Mouse (Mus musculus) stomach, postnatal 0 days (tissue): ENCODE data around the gene Gm38431.

ENCODE experiments used
- CTCF ChIP-seq: IDR thresholded peaks from 2 replicates; pipeline ENCODE4 v1.5.1; 2016; ENCODE audit warnings: antibody characterized with exemption, low read depth, mild to moderate bottlenecking, moderate library complexity
- EP300 ChIP-seq: optimal IDR thresholded peaks from 2 replicates; pipeline ENCODE3; 2016; ENCODE audit warnings: antibody characterized with exemption

DNA sequence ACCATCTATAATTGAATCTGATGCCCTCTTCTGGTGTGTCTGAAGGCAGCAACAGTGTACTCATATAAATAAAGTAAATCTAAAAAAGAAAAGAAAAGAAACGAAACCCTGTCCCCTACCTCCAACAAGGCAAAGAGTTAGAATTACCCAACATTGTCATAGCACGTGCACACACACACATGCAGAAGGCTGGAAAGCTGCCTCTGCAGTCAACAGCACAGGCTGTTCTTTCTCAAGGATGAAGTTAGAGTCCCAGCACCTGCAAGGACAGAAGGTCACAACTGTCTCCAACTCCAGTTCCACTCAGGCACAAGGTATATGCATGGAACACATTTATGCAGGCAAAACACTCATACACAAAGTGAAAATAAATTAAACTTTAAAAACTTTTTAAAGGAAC lies 10.3 kb upstream of the Gm38431 start:
- TF ChIP-seq CTCF = no peak
- no peak for TF ChIP-seq EP300
